7 mouse cellular contexts compared by ENCODE assay signal in genomic region chrX:74962899-74963298, GRCm38 (mm10).
DNase-seq lines count a peak whose midpoint lies in the region.

No protein-coding gene starts in this region.

- DNase-seq in T-cell, adult 2 months (ENCODE audit: low spot score) = peak; percentile 6
- DNase-seq in cerebellum, postnatal 10 days = peak; percentile 52 to 58
- DNase-seq in frontal cortex, postnatal 14 days (ENCODE audit: low spot score in 2 of 2) = peak; percentile 17 to 25
- peak; percentile 25 for DNase-seq in kidney, adult 18-20 months
- DNase-seq in layer of hippocampus, postnatal 10 days (ENCODE audit: low spot score in 2 of 2) = peak; percentile 3 to 21
- peak; percentile 6 for DNase-seq in lung, postnatal 25 days (ENCODE audit: low spot score)
- DNase-seq in right cerebral cortex, postnatal 25 days = peak; percentile 4

Comparison
In these comparisons a context has a peak if more than half of its experiments do, and no peak if none do; other contexts are left out.
1. Peak in every context shown above with its lines: DNase-seq.
2. DNase-seq: peak in every context shown above with its lines; median percentile 55 in cerebellum, postnatal 10 days; 25 in kidney, adult 18-20 months; 21 in frontal cortex, postnatal 14 days; 12 in layer of hippocampus, postnatal 10 days; 6 in T-cell, adult 2 months; 6 in lung, postnatal 25 days; 4 in right cerebral cortex, postnatal 25 days.